Mouse (Mus musculus) thymus, postnatal 25 days (tissue): ENCODE measurements around the gene Selenon.

ENCODE experiments used
- DNase-seq: peaks from one replicate; pipeline ENCODE4 v3.0.0; 2022

The Selenon gene

GRCm38 (mm10) chr4:134577281-134577680, 25.3 kb upstream of the Selenon start:
- DNase-seq, result no peak

- DNase-seq, result no peak
These were observed 23.5 kb upstream of the Selenon start for GRCm38 (mm10) chr4:134575486-134575885.

GRCm38 (mm10) chr4:134572449-134573300, 20.7 kb upstream of the Selenon start:
- no peak for DNase-seq

- DNase-seq, result no peak
These were observed 18.9 kb upstream of the Selenon start for GRCm38 (mm10) chr4:134570704-134571451.

- DNase-seq, result no peak
These were observed 17.9 kb upstream of the Selenon start for GRCm38 (mm10) chr4:134569831-134570230.

- DNase-seq, result no peak
These were observed 17.2 kb upstream of the Selenon start for GRCm38 (mm10) chr4:134569205-134569604.

- DNase-seq, result no peak
These were observed 15.6 kb upstream of the Selenon start for GRCm38 (mm10) chr4:134567377-134568226.

GRCm38 (mm10) chr4:134564093-134564492, 12.1 kb upstream of the Selenon start:
- DNase-seq, result no peak

- DNase-seq, result no peak
These were observed 11.7 kb upstream of the Selenon start for GRCm38 (mm10) chr4:134563624-134564023.

GRCm38 (mm10) chr4:134562014-134562413, 10.0 kb upstream of the Selenon start:
- no peak for DNase-seq

GRCm38 (mm10) chr4:134560699-134561098, 8.7 kb upstream of the Selenon start:
- DNase-seq, result no peak

- no peak for DNase-seq
These were observed 7.2 kb upstream of the Selenon start for GRCm38 (mm10) chr4:134559154-134559553.

- DNase-seq, result peak; percentile 55
These were observed 6.7 kb upstream of the Selenon start for GRCm38 (mm10) chr4:134558570-134559113.

- no peak for DNase-seq
These were observed 5.8 kb upstream of the Selenon start for GRCm38 (mm10) chr4:134557626-134558249.

- no peak for DNase-seq
These were observed 4.1 kb upstream of the Selenon start for GRCm38 (mm10) chr4:134555956-134556580.

- no peak for DNase-seq
These were observed 1.7 kb upstream of the Selenon start for GRCm38 (mm10) chr4:134553631-134554030.

- DNase-seq, result no peak
These were observed 2.1 kb downstream of the Selenon start for GRCm38 (mm10) chr4:134549899-134550298.

GRCm38 (mm10) chr4:134548169-134548938, 3.6 kb downstream of the Selenon start:
- DNase-seq, result no peak

GRCm38 (mm10) chr4:134546814-134547705, 4.9 kb downstream of the Selenon start:
- DNase-seq, result no peak

GRCm38 (mm10) chr4:134543261-134543660, 8.7 kb downstream of the Selenon start:
- DNase-seq, result peak; percentile 93
